ENCODE assay signal across 14 mouse cellular contexts in the genomic region with DNA sequence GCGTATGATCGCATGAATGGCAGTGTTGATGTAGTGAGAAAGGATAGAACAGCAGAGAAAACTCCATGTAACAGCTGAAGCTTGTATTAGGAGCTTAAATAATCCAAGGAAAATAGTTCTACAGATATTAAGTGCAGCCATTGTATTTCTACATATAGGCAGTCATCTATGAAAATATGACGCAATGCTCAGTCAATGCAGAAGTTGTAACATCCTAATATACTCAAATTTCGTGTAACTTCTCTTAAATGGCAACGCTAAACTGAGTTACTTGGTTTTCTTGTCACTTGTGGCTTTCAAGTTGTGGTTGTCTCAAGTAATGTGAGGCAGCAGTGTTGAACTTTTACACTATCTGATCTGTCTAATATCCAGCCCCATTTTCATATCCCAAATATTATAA.
"Had no signal": no experiment of that assay in that cellular context is flagged by ENCODE, and none has a peak within 500 bp of the region (broad histone marks: within the 10 kb centered on the region; RNA-seq: fewer than 3 reads in every experiment).

No protein-coding gene starts in this region.

- ATAC-seq: intestine, embryonic 16.5 days; liver, embryonic 12.5 days; midbrain, embryonic 15.5 days had no signal

- DNase-seq: kidney, adult 18-20 months; kidney, postnatal 25 days; layer of hippocampus, adult 9-11 months; liver; lung, adult 18-20 months; lung, postnatal 14 days; retina, postnatal 1 day; right cerebral cortex, postnatal 25 days; thymus, adult 2 months; thymus, postnatal 14 days; thymus, postnatal 4 days had no signal
